Mouse (Mus musculus): ENCODE measurements around the gene Wipf2.

Gene Wipf2

DNA sequence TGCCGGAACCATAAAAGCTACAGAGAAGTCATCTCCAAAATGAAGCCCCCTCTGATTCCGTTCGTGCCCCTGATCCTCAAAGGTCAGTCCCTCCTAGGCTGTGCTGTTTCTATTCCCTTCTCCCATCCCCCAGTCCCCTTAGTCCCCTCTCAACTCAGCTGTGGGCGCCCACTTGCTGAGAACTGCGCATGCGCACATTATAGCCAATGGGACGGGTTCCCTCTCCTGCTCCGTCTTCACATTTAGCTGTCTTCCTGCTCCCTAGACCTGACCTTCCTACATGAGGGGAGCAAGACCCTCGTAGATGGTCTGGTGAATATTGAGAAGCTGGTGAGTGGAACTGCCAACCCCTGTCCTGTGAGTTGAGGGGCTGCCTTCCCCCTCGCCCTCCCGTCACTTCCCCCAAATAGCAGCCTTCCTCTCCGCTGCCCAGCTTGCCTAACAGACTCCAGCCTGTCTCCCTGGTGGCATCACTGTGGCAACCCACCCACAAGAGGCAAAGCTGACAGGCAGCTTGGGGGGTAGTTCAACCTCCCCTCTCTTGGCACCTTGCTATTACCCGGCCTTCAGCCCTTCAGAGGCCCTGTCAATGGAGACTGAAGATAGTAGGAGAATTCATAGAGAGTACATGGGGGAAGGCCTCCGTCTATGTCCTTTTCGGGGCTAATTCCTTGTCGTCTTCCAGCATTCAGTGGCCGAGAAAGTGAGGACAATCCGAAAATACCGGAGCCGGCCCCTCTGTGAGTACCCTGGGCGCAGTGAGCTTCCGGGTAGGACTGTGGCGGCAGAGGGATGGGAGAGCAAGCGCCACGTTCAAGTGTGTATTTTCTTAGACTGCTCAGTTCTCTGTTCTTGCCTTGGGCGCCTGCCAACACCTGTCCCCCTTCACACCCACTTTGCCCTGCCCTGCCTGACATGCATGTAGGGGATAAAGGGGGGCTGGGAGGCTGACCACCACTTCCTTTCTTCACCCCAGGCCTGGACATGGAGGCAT is 13.0 kb upstream of the Wipf2 start:
- no peak for DNase-seq (ENCODE audit: low read depth in 1 of 2, low spot score in 2 of 2)

DNA sequence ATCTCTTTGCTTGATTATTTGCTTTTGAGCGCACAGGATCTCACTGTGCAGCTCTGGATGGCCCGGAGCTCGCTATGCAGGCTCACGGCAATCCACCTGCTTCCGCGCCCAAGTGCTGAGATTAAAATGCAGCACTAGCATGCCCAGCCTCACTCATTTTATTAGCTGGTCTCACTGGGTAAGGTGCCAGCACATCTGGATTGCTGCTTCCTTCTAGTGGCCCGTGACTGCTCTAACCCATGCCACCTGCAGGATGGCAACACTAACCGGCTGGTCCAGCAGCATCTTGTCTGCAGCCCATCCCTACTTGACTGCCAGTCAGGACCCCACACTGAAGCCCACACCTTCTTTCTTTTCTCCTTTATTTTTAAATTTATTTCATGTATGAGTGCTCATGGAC is 9.3 kb upstream of the Wipf2 start:
- no peak for DNase-seq (ENCODE audit: low read depth in 1 of 2, low spot score in 2 of 2)

- DNase-seq (ENCODE audit: low read depth in 1 of 2, low spot score in 2 of 2): no peak
Measured at GRCm38 (mm10) chr11:98854659-98855058, 8.8 kb upstream of the Wipf2 start.

DNA sequence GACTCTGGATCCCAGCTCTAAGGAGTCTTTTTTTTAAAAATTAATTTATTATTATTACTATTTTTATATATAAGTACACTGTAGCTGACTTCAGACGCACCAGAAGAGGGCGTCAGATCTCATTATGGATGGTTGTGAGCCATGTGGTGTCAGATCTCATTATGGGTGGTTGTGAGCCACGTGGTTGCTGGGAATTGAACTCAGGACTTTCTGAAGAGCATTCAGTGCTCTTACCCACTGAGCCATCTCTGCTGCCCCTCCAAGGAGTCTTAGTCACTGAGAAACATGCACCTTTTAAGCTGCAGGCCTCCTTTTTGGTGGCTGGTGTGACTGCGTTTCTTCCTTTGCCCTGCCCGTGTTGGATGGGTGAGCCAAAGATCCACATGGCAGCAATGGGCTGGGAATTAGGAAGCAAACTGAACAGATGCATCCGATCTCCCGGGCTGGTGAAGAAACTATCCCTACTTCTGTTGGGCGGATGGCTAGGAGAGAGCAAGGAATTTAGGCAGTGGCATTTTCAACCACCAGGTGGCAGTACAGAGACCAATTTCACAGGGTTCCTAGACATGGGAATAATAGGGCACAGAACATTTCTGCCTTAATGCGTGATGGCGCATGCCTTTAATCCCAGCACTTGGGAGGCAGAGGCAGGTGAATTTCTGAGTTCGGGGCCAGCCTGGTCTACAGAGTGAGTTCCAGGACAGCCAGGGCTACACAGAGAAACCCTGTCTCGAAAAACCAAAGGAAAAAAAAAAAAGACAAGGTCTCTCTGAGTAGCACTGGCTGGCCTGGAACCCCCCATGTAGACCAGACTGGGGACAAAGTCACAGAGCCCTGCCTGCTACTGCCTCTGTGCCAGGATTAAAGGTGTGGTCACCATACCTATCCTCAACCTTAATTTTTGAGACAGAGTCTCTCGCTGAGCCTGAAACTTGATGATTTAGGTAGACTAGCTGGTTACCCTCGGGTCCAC is 4.4 kb upstream of the Wipf2 start:
- DNase-seq (ENCODE audit: low read depth in 1 of 2, low spot score in 2 of 2): peak; percentile 53 to 73

GRCm38 (mm10) chr11:98863751-98864429 is 452 bp downstream of the Wipf2 start:
- DNase-seq (ENCODE audit: low read depth in 1 of 2, low spot score in 2 of 2): no peak

DNA sequence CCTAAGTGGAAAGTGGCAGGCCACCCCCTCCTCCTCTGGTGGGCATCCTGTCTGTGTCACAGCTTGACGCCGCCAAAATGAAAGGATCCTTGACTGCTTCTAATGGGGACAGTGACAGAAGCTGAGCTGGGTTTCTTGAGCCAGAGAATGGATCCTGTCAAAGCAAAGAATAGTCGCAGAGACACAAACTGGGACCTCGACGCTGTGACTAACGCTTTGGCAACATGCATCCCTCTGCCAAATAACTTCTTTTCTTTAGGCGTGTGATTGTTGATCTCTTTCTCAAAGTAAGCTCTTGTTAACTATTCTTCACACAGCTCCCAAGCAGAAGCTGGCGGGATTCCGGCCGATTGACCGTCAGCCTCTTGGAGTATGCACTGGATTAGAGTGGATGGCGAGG is 3.9 kb downstream of the Wipf2 start:
- DNase-seq (ENCODE audit: low read depth in 1 of 2, low spot score in 2 of 2): no peak

GRCm38 (mm10) chr11:98869906-98870305 is 6.5 kb downstream of the Wipf2 start:
- no peak for DNase-seq (ENCODE audit: low read depth in 1 of 2, low spot score in 2 of 2)

DNA sequence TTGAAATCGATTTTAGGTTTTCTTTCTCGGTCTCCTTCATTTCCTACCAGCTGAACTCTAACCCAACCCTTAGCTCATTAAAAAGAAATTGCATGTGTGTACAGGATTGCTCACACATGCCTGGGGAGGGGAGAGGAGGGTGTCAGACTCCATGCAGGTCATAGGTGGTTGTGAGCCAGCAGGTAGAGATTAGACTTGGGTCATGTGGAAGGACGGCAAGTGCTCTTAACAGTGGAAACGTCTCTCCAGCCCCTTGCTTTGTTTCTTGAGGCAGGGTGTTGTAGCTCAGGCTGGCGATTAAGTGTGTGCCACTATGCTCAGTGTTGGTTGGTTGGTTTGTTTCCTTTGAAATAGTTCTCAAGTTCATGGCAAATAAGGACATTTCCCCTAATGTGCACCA is 7.4 kb downstream of the Wipf2 start:
- no peak for DNase-seq (ENCODE audit: low read depth in 1 of 2, low spot score in 2 of 2)

GRCm38 (mm10) chr11:98871416-98871815 is 8.0 kb downstream of the Wipf2 start:
- no peak for DNase-seq (ENCODE audit: low read depth in 1 of 2, low spot score in 2 of 2)

- no peak for DNase-seq (ENCODE audit: low read depth in 1 of 2, low spot score in 2 of 2)
Measured at GRCm38 (mm10) chr11:98872040-98872439, 8.6 kb downstream of the Wipf2 start.

DNA sequence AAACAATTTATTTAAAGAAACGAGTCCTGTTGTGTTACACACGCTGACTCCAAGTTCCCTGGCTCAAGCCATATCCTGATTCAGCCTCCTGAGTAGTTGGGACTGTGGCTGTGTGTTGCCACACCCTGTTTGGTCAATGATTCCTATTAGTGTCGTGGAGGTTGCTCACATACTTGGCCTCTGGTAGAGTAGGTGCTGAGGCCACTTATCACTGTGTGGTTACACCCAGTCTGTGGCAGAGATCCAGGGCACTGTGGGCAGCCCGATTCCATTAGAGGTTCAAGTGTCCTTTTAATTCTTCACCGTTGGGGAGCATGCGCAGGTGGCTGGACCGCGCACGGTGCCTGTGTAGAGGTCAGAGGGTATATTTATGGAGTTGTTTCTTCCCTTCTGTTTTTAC is 10.5 kb downstream of the Wipf2 start:
- no peak for DNase-seq (ENCODE audit: low read depth in 1 of 2, low spot score in 2 of 2)

GRCm38 (mm10) chr11:98877001-98877400 is 13.6 kb downstream of the Wipf2 start:
- no peak for DNase-seq (ENCODE audit: low read depth in 1 of 2, low spot score in 2 of 2)

DNA sequence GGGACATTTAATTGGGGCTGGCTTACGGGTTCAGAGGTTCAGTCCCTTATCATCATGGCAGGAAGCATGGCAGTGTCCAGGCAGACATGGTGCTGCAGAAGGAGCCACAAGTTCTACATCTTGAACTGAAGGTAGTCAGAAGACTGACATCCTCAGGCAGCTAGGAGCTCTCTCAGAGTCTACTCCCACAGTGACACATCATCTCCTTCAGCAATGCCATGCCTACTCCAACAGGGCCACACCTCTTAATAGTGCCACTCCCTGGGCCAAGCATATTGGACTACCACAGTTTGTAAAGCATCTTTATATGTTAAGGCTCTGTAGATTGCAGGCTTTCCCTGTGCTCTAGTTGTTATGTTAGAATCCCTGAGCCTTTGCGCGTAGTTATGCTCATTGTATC is 24.3 kb downstream of the Wipf2 start:
- no peak for DNase-seq (ENCODE audit: low read depth in 1 of 2, low spot score in 2 of 2)

- DNase-seq (ENCODE audit: low read depth in 1 of 2, low spot score in 2 of 2): peak; percentile 11 to 34
Measured at GRCm38 (mm10) chr11:98889077-98889476, 25.6 kb downstream of the Wipf2 start.

DNA sequence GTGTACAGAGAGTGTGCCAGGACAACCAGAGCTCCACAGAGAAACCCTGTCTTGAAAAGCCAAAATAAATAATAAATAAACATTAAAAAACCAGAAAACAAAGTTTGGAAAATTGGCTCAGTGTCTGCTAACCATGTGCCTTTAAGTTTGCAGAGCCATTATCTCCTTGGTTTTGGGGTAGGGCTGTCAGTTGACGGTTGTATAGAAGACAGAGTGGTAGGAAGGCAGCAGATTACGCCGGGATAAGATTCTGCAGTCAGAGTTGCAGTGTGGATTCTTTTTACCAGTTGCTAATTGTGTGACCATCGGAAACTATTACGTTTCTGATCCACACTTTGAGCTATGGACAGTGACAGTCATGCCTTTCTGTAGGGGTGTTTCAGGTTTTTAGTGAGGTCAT is 26.5 kb downstream of the Wipf2 start:
- no peak for DNase-seq (ENCODE audit: low read depth in 1 of 2, low spot score in 2 of 2)

GRCm38 (mm10) chr11:98892426-98892825 is 29.0 kb downstream of the Wipf2 start:
- DNase-seq (ENCODE audit: low read depth in 1 of 2, low spot score in 2 of 2): no peak

GRCm38 (mm10) chr11:98900529-98901125 is 37.2 kb downstream of the Wipf2 start:
- DNase-seq (ENCODE audit: low read depth in 1 of 2, low spot score in 2 of 2): peak in 1 of 2 experiments; percentile 25

DNA sequence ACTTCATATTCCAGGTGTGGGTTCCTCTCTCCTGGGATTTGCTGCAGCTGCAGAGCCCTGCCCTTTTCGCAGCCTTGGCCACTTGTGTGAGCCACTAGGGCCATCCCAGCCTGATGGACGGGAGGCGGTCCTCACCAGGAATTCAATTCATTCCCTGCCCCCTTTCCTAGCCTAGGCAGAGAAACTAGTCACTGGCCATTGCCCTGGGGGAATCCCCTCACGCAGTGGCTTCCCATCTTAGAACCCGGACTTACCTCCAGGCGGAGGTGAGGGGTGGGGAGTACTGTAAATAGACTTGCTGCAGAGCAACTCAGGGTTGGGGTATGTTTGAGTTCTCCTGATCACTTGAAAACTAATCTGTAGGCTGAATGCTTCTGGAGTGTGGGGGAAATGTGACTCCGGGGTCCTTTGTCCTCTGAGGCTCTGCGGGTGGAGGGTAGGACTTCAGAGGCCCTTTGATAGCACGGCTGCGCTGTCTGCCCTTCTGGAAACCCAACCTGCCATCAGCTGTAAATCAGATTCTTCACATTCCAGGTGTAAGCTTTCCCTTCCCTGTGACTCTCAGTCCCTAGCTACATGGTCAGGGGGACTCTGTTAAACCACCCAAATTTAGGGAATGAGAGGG is 39.3 kb downstream of the Wipf2 start:
- DNase-seq (ENCODE audit: low read depth in 1 of 2, low spot score in 2 of 2): no peak

DNA sequence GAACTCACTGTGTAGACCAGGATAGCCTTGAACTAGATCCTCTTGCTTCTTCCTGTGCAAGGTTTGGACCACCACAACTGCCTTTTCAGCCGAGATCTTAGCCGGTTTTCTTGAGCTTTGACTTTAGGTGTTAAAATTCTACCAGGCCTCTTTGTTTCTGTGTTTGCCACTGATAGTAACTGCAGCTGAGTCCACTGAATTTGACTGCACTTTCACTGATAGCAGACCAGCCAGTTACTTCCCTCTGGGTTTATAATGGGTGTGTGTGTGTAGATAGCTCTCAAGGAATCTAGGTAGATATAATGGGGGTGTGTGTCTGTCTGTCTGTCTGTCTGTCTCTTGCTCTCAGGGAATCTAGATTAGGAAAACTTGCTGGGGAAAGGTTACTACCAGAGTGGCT is 41.1 kb downstream of the Wipf2 start:
- no peak for DNase-seq (ENCODE audit: low read depth in 1 of 2, low spot score in 2 of 2)

DNA sequence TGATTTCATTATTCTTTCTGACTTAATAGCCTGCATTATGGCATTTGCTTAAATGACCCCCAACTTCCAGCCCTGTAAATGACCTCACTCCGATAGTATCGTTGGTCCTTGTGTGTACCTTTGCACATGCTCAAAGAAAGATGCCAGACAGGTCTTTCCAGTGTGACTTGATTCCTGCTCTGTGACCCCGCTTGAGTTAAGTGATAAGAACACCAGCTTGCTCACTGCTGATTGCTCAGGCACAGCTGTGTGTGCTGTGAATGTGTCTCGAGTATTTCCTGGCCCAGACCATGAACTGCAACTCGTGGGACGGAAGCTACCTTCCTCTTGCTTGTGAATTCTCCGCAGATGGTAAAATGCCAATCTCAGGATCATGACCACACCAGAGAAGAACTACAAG is 41.6 kb downstream of the Wipf2 start:
- no peak for DNase-seq (ENCODE audit: low read depth in 1 of 2, low spot score in 2 of 2)

Data from monocyte, adult 2 months (primary cell).